Mouse (Mus musculus): ENCODE data around the gene Plppr3.
A peak's percentile ranks its signal among the peaks of the same experiment; 100 is the strongest.

Plppr3 gene

DNA sequence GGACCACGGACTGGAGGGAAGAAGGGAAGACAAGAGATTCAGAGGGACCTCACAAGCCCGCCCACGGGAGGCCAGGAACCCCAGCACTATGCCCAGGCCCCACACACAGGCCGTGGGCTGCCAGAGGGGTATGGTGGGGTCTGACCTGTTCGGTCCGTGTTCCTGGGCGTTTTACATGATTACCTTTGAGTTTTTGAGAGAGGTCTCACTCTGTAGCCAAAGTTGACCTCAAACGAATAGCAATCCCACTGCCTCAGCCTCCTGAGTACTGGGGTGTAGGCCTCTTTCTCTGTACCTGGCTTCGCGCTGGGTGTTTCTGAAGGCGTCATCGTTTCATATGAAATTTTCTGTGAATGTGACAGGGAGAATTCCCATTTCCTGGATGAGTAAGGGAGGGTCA lies 52.7 kb downstream of the Plppr3 start:
- DNase-seq (ENCODE audit: extremely low spot score, low read depth, low spot score), result no peak

DNA sequence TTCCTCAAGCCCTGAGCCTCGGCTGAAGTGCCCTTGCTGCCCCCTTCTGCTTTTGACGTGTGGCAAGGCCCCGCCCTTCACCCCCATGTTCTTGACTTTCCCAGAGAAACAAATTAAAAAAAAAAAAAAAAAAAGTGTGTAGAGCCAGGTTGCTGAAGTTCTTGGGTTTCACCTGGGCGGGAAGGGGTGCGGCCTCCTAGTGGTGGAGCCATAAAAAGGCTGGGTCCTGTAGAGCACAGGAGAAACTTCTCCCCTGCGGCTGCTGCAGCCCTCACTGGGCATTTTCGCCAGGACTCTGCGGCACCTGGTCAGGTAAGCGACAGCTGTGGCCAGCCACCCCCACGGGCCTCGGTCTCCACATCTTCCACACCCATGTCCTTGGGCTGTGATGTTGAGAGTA lies 53.7 kb downstream of the Plppr3 start, which contains the start of gene Misp:
TSS of gene Misp (plus strand) at position 208 of the 400 bp plus-strand sequence.
- no peak for DNase-seq (ENCODE audit: extremely low spot score, low read depth, low spot score)

DNA sequence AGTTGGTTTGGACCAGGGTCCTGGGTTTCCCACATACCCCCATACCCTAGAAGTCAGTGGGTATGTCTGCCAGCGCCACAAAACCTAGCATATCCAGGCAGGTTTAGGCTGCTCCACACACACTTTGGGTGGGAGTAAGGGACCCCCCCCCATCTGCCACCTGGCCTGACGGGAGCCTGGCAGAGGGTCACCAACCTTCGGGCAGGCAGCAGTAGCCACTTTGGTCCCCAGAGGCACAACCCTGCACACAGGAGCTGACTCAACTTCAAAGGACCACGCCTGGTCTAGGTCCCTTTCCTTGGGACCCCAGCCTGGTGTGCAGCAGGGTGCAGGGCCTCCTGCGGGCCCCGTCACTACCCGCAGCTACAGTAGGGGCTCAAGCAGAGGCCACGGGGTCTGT lies 54.2 kb downstream of the Plppr3 start:
- no peak for DNase-seq (ENCODE audit: extremely low spot score, low read depth, low spot score)

DNA sequence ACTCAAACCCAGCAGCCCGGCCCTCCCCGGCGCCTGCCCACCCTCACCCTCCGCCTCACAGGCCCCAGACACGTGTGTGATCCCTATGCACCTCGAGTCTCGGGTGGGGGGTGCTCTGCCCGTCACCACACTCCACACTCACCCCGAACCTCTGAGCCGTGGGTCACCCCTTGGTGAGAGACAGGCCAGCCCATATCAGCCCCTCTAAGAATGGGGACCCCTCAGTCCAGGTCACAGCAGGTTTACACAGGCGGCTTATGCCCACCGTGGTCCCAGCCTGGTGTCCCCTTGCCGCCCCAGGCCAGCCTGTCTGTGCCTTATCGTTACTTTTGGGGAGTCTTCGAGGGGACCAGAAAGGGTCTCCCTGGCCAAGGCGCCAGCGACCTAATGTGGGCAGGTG lies 54.8 kb downstream of the Plppr3 start:
- DNase-seq (ENCODE audit: extremely low spot score, low read depth, low spot score), result no peak

DNA sequence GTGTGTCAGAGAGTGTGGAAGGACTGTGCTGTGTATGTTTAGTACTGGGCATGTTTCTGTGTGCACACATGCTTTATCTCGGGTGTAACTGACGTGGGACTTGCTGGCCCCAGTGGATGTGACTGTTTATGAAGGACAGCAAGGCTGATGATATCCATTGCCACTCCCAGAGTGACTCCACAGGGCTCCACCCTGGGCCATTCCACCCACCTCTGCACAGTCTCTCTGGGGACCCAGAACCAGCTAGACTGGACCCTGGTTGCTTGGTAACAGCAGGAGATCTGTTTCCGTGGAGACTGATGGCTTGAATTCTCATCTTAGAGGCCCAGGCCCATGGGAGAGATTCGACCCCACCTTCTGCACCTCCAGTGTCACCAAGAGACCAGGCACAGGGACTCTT lies 56.2 kb downstream of the Plppr3 start:
- DNase-seq (ENCODE audit: extremely low spot score, low read depth, low spot score), result no peak

DNA sequence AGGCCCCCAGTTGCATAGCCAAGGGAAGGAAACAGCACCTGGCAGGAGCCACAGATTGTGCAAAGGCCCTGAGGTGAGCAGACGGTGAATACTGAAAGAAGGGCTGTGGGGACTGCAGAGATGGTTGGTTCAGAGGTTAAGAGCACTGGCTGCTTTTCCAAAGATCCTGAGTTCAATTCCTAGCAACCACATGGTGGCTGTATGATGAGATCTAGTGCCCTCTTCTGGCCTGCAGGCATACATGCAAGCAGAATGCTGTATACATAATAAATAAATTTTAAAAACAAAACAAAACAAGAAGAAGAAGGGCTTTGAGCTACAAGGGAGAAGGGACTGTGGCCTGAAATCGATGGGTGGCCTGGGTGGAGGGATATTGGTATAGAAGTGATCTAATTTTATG lies 57.3 kb downstream of the Plppr3 start:
- DNase-seq (ENCODE audit: extremely low spot score, low read depth, low spot score), result no peak

DNA sequence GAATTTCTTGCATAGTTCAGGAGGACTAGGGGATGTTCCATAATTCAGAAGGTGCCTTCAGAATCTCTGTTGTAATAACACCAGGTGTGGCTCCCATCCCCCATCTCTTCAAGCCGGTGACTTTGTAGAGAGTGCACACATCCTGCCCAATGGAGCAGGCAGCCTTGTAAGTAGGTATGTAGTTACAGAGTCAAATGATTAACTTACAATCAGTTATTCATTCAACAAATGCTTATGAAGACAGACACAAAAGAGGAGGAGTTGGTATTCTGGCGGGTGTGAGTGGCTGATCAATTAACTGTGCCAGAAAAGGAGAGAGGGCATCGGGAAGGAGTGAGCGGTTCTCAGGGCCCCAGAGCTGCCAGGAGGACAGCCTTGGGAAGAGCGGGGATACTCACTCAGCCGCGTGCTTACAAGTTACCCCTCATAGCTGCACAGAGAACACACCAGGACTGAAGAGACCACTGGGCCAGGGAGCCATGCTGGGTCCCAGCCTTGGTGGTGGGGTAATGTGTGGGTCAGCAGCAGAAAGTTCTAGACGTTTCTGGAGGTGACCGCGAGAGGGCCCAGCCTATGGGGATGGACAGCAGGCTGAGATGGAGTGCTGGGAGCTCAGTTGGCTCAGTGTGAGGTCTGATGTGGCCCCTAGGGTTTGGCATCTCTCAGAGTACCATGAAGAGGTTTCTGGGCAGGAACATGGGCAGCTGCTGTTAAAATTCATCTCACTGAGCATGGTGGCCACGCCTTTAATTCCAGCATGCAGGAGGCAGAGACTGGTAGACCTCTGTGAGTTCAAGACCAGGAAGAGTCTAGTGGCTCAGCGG lies 58.6 kb downstream of the Plppr3 start:
- DNase-seq (ENCODE audit: extremely low spot score, low read depth, low spot score), result no peak

DNA sequence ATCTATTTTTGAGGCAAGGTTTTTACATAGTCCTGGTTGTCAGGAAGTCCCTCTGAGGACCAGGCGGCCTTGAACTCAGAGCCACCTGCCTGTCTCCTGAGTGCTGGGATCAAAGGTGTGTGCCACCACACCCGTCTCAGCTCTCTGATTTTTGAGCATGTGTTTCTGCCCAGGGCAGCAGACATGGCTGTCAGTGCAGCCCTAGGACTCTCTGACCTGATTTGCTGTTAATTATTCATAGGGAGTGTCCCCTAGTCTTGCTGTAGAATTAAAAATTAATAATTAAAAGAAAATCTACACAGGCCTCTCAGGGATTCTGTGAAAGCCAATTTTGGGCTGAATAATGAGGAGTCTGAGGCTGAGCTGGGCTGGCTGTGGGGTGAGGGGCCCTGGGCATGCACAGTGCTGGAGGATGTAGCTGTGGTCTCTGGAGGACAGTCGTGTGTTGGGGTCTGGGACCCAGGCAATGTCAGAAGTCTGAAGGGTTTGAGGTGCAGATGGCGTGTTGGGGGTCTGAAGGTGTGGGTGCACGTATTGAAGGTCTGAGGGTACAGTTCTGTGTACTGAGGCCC lies 60.1 kb downstream of the Plppr3 start:
- DNase-seq (ENCODE audit: extremely low spot score, low read depth, low spot score), result no peak

DNA sequence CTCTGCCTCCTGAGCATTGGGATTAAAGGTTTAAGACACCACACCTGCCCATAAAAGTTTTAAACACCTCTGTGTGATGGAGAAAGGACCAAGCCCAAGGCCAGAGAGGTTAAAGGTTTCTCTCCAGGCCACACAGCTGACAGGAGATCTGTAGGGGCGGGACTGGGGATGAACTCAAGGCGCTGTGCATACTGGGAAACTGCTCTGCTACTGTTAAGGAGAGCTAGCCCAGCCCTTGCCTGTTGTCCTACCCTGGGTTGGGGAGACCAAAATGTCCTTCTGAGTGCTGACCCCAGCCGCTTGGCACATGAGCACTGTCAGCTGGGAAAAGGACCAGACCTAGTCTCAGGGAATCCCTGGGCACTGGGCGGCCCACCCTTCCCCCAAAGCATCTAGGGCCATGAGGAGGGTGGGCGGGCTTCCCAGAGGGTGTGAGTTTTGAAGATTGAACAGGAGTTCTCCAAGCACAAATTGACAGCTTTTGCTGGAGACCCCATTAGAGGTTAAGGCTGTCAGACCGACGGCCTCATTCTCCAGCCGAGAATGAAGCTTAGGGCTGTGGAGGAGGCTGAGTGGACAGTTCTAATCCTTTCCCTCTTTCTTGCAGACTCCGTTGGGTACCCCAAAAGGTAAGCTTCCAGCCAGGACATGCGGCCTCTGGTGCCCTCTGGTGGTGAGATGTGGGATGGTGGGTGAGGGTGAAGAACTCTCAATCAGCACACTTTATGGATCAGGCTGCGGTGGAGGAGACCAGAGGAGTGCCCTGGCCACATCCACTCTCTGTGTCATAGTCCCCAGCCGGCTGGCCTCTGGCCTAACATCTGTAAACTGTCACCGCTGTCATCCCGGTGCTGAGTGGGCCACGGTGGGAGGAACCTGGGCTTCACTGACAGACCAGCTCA lies 62.4 kb downstream of the Plppr3 start:
- peak; percentile 39 for DNase-seq (ENCODE audit: extremely low spot score, low read depth, low spot score)
